Mouse (Mus musculus) layer of hippocampus, adult 11-12 months (tissue): ENCODE data around the gene Pfkfb3.

Experiments used
- DNase-seq: peaks from one replicate; pipeline ENCODE4 v3.0.0; 2022; ENCODE audit warnings: low spot score

Pfkfb3 gene

GRCm38 (mm10) chr2:11553471-11554400 is at the start of gene Pfkfb3:
TSS of gene Pfkfb3 (minus strand) at chr2:11554077.
- DNase-seq, result peak; percentile 61

GRCm38 (mm10) chr2:11602506-11603489 is 48.9 kb upstream of the Pfkfb3 start:
- peak; percentile 95 for DNase-seq

GRCm38 (mm10) chr2:11601795-11602194 is 47.9 kb upstream of the Pfkfb3 start:
- DNase-seq, result no peak

GRCm38 (mm10) chr2:11597906-11598305 is 44.0 kb upstream of the Pfkfb3 start:
- DNase-seq, result no peak

- DNase-seq, result no peak
These were observed 42.8 kb upstream of the Pfkfb3 start for GRCm38 (mm10) chr2:11596690-11597089.

GRCm38 (mm10) chr2:11587996-11588395 is 34.1 kb upstream of the Pfkfb3 start:
- no peak for DNase-seq

- DNase-seq, result no peak
These were observed 25.5 kb upstream of the Pfkfb3 start for GRCm38 (mm10) chr2:11579399-11579798.

- no peak for DNase-seq
These were observed 24.3 kb upstream of the Pfkfb3 start for GRCm38 (mm10) chr2:11578187-11578586.

- no peak for DNase-seq
These were observed 19.8 kb upstream of the Pfkfb3 start for GRCm38 (mm10) chr2:11573684-11574083.

GRCm38 (mm10) chr2:11571004-11571535 is 17.2 kb upstream of the Pfkfb3 start:
- DNase-seq, result no peak

GRCm38 (mm10) chr2:11568471-11568870 is 14.6 kb upstream of the Pfkfb3 start:
- DNase-seq, result no peak

- DNase-seq, result peak; percentile 45
These were observed 14.0 kb upstream of the Pfkfb3 start for GRCm38 (mm10) chr2:11567781-11568362.

- no peak for DNase-seq
These were observed 13.0 kb upstream of the Pfkfb3 start for GRCm38 (mm10) chr2:11566898-11567297.

- no peak for DNase-seq
These were observed 12.4 kb upstream of the Pfkfb3 start for GRCm38 (mm10) chr2:11566241-11566640.

- DNase-seq, result no peak
These were observed 10.9 kb upstream of the Pfkfb3 start for GRCm38 (mm10) chr2:11564768-11565167.

- no peak for DNase-seq
These were observed 9.4 kb upstream of the Pfkfb3 start for GRCm38 (mm10) chr2:11563256-11563655.

GRCm38 (mm10) chr2:11558654-11559053 is 4.8 kb upstream of the Pfkfb3 start:
- DNase-seq, result peak; percentile 28

- no peak for DNase-seq
These were observed 3.4 kb upstream of the Pfkfb3 start for GRCm38 (mm10) chr2:11557244-11557643.

- DNase-seq, result no peak
These were observed 1.4 kb upstream of the Pfkfb3 start for GRCm38 (mm10) chr2:11555316-11555715.

- no peak for DNase-seq
These were observed 868 bp downstream of the Pfkfb3 start for GRCm38 (mm10) chr2:11552966-11553451.

- no peak for DNase-seq
These were observed 1.5 kb downstream of the Pfkfb3 start for GRCm38 (mm10) chr2:11552297-11552821.
